Mouse (Mus musculus) megakaryocyte progenitor cell, adult 5-6 weeks (primary cell): Measurements from ENCODE around the gene Mcm8. TPM values are rescaled to one million over a fixed set of nuclear protein-coding genes. Genes with fewer than 3 reads are reported as not detected.
A peak's percentile ranks its signal among the peaks of the same experiment; 100 is the strongest.

Source experiments
- ATAC-seq: replicated peaks from 2 replicates; pipeline ENCODE4 v1.8.0; 2016; ENCODE audit warnings: mild to moderate bottlenecking, moderate TSS enrichment, inconsistent platforms; ENCODE audit not compliant: poor library complexity
- total RNA-seq, 2 experiments: library from RNA; stranded (forward) in 1 of 2; stranded (reverse) in 1 of 2; fragments of 157-497, 149-512 nt in 1 of 2; fragments of 200-1000 nt in 1 of 2; gene quantifications; 2 replicates each; pipeline versions ENCODE4 v1.2.3 to v1.2.4; 2015 to 2017

Mcm8 gene
- 15.0 and 16.3 TPM in 2 replicates for total RNA-seq (2015)
- total RNA-seq (2017): 13.8 and 17.6 TPM in 2 replicates

DNA sequence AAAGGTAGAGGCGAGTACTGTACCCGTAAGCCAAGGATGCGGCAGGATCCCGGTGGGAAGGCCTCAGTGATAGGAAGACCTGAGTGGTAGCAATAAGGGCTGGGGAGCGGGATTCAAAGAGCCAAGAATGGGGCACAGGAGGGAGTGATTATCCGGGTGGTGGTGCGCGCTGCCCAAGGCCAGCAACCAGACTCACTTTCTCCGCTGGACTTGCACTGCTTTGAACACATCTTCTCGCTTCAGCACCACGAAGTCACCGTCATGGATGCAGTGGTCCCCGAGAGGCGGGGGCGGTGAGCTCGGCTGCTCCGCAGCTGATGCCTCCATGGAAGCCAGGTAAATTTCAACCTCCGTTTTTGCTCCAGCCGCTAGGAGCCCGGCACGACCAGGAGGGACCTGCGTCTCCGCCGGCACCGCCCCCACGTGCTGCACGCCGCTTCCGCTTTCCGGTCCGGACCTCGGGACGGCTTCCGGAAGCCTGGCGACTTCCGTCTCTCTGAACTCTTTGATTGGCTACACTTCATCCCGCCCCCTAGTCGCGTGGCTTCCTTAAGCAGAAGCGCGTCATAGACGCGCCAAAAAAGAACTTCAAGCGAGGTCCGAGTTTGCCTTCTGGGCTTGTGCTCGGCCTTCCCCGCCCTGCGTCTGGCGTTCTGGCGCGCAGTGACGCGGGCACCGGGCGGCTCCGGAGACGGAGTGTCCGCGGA, at the start of gene Mcm8, which contains the start of gene Trmt6:
Gene Mcm8, plus strand, starts transcription at position 534 of the 707 bp plus-strand sequence.
Gene Trmt6, minus strand, starts transcription at position 448 of the 707 bp plus-strand sequence.
- ATAC-seq: peak; percentile 97

DNA sequence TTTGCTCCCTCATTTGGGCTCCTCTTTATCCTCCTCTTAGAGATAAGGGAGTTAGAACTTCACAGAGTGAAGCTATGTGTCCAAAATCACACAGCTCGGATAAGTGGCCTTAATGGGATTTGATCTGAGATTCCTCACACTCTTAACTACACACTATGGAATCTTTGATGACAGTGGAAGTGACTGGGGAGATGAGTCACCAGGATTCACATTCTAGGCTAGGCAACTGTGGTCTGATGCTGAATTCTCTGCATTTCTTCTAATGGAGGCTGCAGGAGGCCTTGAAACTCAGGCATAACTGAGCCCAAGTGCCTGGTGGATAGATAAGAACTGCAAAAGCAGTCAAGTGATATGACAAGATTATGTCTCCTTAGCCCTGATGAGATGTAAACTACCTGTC, 45.1 kb upstream of the Mcm8 start:
- ATAC-seq: no peak

DNA sequence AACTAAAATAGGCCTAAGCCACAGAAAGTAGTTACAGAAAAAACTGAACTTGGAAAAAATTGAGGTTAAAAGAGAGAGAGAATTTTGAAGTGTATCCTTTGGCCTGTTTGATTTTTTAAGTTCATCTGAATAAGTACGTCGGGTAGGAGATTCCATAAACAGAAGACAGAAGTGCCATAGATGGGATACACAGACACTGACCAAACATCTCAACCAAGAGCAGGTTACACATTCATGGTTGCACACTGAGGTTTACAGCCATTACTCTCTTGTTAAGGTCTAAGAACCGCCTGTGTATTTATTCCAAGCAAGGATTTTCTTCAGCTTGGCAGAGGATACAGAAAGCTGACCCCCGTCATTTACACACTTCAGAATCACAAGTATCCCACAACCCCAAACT, 35.0 kb upstream of the Mcm8 start, which contains the start of gene Chgb:
Gene Chgb, plus strand, starts transcription at position 301 of the 400 bp plus-strand sequence.
- ATAC-seq: no peak

DNA sequence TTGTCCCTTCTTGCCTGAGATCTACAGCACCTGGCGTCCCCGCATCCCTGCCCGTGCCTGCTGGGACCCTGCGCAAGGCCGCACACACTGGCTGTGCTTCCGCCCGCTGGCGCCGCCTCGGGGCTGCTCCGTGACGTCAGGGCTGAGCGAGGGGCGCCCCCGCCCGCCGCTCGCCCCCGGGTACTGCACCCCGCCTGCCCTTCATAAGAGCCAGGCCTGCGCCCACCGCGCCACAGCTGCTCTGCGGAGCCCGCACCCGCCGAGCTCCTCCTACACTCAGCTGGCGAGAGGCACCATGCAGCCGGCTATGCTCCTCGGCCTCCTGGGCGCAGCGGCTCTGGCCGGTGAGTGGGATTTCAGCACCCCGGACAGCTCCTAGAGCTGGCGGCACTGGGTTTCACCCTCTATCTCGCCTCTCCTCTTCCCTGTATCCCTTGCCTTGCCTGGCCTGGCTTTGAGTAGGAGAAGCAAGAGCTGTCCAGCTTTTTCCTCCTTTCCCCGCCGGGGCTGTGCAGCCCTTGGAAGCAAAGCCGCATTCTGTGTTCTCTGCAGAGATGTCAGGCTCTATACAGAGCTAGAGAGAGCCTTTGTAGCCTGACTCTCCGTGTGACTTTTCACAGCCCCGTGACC, 34.4 kb upstream of the Mcm8 start:
- peak; percentile 100 for ATAC-seq

DNA sequence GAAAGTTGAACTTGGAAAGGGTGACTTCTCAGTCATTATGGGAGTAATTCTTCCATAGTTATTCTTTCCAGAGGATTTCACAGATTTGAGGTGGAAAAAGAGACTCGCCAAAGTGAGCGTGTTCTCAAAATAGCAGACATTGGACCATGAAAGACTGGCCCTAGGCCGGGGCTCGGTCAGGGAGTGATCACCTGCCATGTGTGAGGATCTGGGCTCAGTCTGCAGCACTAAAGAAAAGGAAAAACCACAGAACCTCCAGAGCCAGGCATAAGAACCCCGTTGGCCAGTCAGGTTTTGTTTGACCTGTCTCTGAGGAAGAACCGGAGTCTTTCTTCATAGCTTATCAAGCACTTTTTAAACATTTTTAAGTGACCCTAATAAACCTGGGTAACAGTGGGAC, 31.9 kb upstream of the Mcm8 start:
- ATAC-seq: no peak

DNA sequence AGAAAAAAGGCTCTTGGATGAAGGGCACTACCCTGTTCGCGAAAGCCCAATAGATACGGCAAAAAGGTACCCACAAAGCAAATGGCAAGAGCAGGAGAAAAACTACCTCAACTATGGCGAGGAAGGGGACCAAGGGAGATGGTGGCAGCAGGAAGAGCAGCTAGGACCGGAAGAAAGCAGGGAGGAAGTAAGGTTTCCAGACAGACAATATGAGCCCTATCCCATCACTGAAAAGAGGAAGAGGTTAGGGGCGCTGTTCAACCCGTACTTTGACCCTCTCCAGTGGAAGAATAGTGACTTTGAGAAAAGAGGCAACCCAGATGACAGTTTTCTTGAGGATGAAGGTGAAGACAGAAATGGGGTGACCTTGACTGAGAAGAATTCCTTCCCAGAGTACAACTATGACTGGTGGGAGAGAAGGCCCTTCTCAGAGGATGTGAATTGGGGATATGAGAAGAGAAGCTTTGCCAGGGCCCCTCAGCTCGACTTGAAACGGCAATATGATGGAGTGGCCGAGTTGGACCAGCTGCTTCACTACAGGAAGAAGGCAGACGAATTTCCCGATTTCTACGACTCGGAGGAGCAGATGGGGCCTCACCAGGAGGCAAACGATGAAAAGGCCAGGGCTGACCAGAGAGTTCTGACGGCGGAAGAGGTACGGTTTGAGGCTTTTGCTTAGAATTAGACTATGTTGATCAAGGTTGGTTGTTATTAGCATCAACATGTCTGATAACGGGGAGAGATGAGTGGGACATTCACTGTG, 22.3 kb upstream of the Mcm8 start:
- ATAC-seq: 0 out of 2 replicates have a peak, but pooled peaks have one; percentile 54

DNA sequence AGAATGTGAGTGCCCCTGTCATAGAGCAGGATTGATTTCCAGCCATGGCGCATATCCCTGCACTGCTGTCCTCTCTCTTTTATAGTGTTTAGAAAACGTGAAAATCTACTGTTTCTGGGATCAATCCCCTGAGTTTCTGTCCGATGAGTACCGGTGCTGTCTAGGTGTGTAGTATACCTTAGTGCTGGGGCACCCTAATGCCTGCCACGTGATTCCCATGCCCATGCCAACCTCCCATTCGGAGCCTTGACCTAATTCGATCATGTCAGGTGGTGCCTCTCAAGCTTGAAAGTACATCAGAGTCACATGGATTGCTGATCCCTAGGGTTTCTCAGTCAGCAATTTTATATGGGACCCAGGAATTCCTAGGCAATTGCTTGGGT, 21.7 kb upstream of the Mcm8 start:
- ATAC-seq: no peak

DNA sequence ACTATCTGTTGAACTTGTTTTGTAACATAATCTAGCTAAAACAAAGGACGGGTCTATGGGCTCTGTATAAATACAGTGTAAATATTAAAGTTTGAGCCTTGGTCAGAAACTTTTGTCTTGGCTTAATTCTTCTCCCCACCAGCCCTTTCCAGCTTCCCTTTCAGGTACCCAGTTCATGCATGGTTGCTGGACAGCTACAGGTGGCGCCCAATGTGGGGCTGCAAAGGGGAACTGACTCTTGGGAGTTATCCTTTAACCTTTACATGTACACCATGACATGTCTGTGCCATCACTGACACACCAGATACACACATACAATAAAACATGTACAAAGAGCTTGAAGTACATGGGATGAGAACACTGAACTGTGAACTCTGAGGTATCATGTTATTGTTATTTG, 13.0 kb upstream of the Mcm8 start:
- no peak for ATAC-seq

DNA sequence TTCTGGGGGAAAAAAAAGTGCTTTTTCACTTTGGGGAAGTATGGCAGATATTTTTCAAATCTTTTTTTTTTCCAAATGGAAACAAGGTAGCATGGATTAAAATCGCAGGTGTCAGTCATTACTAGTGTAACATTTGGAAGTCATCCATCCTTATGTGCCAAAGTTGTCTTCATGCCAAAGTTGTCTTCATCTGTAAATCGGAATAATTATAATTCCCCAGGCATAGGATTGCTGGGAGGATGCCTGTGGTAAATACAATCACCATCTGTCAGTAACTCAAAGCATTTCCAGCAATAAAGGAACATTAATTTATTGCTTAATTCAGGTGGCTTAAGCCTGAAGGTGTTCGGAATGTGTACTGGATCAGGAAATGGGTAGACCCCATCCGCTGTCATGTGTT, 25.1 kb downstream of the Mcm8 start:
- ATAC-seq: no peak

DNA sequence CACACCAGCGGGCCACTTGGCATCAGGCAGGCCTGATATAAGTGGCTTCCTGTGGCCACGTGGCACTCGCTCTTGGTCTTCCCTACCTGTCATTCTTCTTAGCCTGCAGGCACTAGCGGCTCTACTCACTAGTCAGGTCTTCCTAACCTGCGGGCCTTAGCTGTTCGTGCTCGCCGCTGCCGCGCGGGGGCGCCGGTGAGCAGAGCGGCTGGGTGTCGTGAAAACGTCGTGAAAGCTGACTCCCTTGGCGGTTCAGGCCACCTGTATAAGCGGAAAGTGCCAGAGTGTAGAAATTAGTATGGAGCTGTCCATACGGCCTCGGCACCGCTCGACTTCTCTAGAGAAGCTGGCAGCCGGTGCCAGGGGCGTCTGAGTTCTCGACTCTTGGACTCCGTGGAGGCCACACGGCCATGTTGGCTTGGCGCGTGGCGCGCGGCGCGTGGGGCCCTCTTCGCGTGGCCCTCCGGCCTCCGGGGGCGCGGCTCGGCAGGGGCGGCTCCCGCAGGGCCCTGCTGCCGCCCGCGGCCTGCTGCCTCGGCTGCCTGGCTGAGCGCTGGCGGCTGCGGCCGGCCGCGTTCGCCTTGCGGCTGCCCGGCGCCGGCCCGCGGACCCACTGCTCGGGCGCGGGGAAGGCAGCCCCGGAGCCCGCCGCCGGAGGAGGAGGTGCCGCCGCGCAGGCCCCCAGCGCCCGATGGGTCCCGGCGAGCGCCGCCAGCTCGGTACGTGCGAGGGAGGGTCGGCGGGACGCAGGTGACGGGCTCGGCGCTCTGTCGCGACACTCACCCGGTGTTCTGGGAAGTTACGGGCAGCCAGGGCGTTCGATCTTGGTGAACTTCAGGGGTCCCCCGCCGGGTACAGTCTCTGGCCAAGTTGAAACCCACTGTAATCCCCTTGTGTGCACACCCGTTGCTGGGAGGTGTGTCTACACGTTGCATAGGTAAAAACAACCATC, 30.7 kb downstream of the Mcm8 start, which contains the start of gene Crls1:
Gene Crls1, plus strand, starts transcription at position 260 of the 952 bp plus-strand sequence.
- peak; percentile 97 for ATAC-seq

DNA sequence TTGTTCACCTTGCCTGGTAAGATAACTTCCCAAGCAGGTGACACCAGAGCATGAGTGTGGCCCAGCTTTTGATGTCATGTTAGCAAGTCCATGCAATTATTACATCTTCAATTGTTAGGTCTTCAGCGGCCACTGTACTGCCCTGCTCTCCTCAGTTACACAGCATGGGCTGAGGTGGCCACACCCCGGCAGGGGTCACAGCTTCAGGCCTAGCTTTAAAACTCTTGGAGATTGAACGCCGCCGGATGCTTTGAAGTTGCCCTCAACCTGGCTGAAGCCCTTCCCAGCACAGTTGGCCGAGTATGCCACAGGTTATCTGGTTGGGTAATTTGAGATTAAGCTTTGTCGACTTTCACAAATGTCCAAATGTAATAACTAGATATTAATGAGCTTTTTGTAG, 31.6 kb downstream of the Mcm8 start:
- ATAC-seq: peak; percentile 7; the same call in 1 of the 2 replicates

DNA sequence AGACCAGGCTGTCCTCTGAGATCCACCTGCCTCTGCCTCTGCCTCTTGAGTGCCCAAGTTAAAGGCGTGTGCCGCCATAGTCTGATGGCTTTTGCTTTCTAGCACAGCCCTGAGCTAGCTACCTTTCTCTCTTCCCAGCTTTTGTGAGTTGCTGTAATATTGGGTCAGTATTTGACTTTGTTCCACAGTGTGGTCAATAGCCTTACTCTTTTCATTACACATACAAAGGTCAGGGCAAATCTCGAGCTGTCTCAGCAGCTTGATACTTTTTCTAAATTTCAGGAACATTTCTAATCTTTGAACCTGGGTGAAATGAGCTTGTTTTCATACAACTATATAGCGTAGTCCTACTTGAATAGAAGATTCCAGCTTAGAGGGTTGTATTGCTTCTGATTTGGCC, 32.4 kb downstream of the Mcm8 start:
- ATAC-seq: no peak

DNA sequence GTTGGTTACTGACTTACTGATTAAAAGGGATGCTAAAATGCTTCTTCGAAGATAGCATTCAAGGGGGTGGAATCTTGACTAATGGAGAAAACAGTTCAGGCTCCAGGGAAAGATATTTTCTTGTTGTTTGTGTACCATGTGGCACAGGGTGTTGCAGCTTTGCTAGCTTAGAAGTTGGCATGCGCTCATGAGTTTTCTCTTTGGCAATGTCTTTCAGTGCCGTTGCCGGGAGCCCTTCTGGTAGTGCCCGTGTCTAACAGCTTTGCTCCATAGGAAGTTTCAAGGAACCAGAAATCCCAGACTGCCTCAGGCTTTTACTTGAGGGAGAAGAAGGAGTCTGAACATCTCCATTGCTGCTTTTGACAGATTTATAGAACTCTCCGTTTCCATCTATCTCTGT, 33.2 kb downstream of the Mcm8 start:
- no peak for ATAC-seq

DNA sequence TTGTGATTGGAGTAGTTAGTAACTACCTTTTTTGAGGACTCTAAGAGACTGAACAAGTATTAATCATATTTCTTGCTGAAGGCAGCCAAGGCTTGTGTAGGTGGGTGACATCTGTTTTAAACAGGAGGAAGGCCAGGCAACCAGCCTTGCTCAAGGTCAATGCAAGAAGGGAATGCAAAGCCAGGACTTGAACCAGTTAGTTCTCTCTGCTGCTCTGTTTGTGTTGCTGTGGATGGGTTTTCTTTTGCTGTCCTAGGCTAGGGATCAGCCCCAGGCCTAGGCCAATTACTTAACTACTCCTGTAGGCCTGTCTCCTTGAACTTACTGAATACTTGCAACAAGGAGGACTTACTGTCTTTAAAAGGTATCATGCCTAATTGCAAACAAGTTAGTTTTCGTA, 37.1 kb downstream of the Mcm8 start:
- ATAC-seq: no peak

DNA sequence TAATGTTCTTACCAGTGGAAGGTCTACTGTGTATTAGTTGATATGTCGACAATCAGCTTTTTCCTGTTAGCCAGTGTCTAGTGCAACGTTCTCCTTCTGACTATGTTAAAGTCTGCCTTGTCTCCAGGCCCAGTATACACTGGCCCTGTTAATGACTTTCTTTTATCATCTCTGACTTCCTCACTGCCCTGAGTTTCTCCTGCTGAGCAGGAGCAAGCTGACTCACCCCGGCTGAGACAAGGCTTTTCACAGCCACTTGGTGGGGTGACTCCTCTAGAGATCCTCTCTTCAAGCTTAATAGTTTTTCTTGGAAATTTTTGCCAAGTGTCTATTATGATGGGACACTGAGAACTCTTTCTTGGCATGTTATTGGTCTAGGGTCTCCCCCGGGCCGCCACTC, 40.4 kb downstream of the Mcm8 start:
- ATAC-seq: no peak

DNA sequence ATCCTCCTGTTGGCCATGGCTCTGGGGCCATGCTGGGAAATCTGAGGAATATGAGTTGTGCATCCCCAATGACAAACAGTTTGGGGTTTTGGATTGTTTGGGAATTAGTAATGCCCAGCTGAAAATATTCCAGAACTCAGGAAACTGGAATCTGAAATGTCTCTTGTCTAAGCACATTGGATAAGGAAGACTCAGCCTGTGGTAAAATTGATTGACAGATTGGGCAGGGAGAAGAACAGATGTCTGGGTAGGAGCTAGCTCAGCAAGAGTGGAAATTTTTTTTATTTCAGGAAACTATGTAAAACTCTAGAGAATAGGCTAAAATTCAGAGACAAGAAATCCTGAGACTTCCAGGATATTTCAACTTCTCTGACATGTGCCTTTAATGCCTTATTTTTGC, 44.5 kb downstream of the Mcm8 start:
- ATAC-seq: no peak

DNA sequence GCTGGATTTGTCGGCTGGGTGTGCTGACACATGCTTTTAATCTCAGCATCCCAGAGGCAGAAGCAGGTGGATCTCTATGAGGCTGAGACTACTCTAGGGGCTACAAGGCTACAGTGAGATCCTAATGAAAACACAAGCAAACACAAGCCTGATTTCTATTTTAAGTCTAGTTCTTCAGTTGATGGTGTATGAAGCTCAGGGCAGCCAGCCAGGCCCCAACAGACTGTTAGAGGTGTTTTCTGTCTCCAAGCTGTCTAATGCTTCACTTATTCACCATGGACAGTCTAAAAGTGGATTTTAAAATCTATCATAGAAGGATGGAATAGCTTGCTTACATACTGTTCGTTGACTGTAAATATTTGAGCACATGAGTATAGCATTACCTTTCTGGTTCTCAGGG, 45.5 kb downstream of the Mcm8 start:
- ATAC-seq: no peak

DNA sequence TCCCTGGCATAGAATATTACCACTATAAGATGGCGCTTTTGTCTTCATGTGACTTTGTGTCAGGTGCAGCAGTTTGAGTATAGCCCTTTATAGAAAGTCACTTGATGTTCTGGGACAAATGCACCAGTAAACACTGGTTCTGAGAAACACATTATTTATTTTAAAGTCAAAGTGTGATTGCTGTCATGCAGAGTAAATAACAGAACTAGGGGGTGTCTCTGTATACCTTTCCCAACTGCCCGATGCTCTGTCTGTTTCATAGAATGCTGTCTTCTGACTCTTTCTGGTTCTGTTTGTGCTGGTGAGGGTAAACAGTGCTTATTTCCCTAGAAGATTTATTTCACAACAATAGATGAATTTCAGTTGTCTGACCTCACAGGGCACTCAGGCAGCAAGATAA, 47.4 kb downstream of the Mcm8 start:
- no peak for ATAC-seq

DNA sequence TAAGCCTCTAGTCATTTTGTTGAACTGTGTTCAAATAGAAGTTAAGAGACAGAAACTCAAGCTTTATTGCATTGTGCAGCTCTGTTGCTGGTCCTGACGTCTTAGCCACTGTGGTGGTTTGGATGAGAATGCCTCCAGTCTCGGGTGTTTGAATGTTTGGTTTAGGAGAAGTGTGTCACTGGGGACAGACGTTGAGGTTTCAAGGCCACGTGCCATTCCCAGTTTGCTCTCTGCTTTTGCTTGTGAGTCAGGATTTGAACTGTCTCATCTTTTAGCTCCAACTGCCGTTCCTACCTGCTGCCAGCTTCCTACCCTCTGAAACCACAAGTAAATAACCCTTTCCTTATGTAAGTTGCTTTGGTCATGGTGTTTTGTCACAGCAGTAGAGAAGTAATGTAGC, 51.6 kb downstream of the Mcm8 start:
- ATAC-seq: no peak

DNA sequence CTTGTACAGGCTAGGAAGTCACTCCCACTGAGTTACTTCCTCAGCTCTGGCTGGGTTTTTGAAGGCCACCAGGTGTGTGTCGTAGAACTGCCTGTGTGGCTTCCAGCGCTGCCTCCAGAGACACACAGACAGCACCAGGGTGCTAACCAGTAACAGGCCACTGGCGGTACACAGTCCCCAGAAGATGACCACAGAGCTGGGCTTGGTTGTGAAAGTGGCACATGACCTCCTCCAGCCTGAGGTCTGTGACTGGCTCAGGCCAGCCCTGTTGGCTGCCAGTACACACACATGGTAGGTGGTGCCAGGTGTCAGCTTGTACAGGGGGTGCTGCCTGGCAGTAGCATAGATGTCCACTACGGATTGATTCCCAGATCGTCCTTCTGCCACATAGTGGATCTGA, 53.7 kb downstream of the Mcm8 start:
- peak; percentile 18; the same call in 1 of the 2 replicates for ATAC-seq

DNA sequence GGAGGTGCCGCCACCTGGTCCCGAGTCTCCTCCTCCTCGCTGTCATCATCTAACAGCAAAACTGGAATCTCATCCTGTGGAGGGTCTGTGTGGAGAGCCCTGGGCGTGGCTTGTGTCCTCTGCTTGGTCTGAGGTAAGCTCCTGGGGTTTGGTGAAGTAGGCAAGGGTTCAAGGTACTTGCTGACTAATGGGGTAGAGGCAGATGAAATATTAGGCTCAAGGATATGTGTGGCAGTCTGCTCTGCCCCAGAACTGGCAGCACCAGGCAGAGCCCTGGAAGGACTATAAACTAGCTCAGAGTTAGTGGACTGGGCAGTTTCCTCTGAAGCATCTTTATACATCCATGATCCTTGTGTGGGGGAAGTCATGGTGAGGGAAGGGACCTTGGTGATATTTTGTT, 54.3 kb downstream of the Mcm8 start:
- ATAC-seq: no peak
